Mouse (Mus musculus): ENCODE results near the gene C1qtnf3. TPM values are rescaled to one million over a fixed set of nuclear protein-coding genes. Genes with fewer than 3 reads are reported as not detected.

The C1qtnf3 gene
- total RNA-seq (2021): 1.5 and 2.1 TPM in 2 replicates
- long read RNA-seq, experiment 1: 0 reads
- long read RNA-seq, experiment 2: 0 reads

GRCm38 (mm10) chr15:10951951-10952759, at the start of gene C1qtnf3:
C1qtnf3 (plus strand) TSS chr15:10952332.
- DNase-seq: no peak

- no peak for DNase-seq
Observed at GRCm38 (mm10) chr15:10902360-10902759, 49.8 kb upstream of the C1qtnf3 start.

DNA sequence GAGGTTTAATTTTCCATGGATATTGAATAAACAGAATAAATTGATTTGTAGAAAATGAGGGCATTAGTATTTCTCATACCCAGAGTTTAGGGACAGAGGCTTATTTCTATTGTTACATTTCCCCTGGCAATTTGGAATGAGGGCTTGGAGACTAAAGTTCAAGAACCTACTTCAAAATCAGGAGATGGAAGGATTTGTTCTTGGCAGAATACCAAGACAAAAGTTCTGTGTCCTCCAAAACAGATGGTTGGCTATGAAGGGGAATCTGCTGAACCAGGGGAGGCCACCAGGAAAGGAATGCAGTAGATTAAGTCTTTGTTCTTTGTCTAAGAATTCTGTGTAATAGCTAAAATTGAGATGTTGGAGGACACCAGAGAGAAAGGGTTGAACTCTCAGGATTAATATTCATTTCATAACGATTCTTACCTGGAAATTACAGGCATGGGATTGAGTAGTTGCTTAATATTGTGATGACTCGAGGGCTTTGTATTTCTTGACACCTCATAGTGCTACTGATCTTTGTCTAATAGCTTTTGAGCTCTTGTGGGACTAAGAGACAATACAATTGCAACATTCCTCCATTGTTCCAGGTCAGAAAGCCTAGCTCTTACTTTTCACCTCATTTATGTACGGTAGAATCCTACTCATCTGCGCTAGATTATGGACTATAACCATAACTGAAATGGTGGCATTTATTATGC, 35.4 kb upstream of the C1qtnf3 start:
- no peak for DNase-seq

- DNase-seq: no peak
Observed at GRCm38 (mm10) chr15:10917312-10917660, 34.8 kb upstream of the C1qtnf3 start.

- no peak for DNase-seq
Observed at GRCm38 (mm10) chr15:10920212-10920611, 31.9 kb upstream of the C1qtnf3 start.

DNA sequence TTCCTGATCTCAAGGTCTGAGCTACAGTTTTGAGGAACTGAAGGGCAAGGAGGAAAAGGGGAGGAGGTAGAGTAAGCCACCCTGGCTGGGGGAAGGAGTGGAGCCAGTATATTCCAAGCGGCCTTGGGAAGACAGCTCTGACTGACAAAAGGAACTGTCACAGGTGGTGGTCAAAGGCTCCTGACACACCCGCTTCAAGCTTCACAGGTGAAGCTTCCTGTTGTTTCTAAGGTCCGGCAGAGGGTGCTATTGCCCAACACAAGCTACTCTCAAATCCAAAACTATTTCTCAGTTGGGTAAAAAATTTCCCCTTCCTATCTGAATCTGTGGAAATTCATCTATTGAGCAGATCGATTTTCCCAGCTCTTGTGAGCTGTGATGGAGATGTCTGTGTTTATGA, 31.1 kb upstream of the C1qtnf3 start:
- no peak for DNase-seq

DNA sequence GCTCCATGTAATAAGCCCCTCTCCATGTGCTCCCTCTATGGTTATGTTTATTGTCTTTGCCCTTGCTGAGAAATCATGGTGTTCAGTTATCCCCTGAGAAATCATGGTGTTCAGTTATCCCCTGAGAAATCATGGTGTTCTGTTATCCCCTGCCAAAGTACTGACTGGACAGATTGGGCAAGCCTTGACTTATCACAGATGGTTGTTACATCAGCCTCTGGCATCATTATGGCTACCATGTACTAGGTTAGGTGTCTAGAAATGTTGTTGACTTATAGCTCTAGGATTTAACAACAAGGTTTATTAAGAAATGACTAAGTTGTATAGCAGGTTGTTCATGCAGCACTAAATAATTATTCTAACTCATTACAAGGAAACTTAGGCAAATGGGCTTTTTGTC, 30.1 kb upstream of the C1qtnf3 start:
- no peak for DNase-seq

- DNase-seq: no peak
Observed at GRCm38 (mm10) chr15:10922570-10922969, 29.6 kb upstream of the C1qtnf3 start.

- DNase-seq: no peak
Observed at GRCm38 (mm10) chr15:10923076-10923995, 28.8 kb upstream of the C1qtnf3 start.

DNA sequence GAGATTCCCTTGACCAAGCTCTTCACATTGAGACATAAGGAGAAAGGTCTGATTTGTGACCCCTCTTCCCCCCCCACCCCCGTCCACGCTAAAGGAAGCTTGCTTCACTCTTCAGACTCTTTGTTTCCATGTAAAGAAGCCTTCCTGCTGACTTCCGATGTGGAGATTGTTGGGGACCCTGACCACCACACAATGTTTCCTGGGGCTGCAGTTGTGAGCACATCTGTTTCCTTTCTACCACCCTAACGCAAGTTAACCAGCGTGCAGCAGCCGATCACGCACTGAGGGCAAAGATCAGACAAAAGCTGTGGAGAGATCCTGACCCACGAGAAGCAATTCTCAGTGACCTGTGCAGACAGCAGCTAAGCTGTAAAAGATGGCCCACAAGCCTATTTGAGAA, 24.8 kb upstream of the C1qtnf3 start:
- no peak for DNase-seq

GRCm38 (mm10) chr15:10928633-10929270, 23.4 kb upstream of the C1qtnf3 start:
- no peak for DNase-seq

GRCm38 (mm10) chr15:10933930-10934329, 18.2 kb upstream of the C1qtnf3 start:
- DNase-seq: no peak

GRCm38 (mm10) chr15:10940148-10941108, 11.7 kb upstream of the C1qtnf3 start:
- no peak for DNase-seq

DNA sequence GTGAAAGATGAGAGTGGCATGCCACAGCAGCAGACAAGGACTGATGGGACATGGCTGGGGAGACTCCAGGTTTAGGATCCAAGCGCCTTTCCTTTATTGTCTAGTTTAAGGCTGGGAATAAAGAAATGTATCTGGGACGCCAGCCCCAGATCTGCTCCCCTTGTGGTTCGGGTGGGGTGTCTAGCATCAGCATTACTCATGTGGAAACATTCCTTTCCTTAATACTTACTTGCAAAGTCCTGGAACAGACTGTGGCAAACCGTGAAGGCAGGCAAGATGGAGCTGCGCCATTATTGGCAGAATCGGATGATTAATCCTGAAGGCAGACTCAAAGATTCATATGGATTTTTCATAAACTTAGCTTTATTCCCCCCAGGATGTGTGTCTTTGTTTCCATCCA, 10.2 kb upstream of the C1qtnf3 start:
- no peak for DNase-seq

DNA sequence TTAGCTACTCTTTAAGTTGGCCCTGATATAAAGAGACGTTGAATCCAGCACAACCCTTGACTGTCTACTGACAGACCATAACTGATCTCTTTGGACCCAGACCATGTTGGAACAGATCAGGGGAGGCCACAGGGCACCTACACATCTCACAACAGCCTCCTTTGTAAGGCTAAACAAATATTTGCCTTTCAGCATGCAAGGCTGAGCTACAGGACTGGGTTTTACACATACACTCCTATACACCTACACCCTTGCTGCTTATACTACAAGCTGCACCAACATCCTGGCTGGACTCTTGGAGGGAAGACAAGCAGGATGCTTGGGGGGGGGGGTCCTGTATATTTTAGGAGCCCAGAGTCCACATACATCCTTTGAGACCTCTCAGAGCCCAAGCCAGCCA, 4.3 kb upstream of the C1qtnf3 start:
- DNase-seq: no peak

GRCm38 (mm10) chr15:10952760-10953305, 701 bp downstream of the C1qtnf3 start:
- DNase-seq: no peak

GRCm38 (mm10) chr15:10953465-10953864, 1.3 kb downstream of the C1qtnf3 start:
- no peak for DNase-seq

GRCm38 (mm10) chr15:10954381-10955016, 2.4 kb downstream of the C1qtnf3 start:
- no peak for DNase-seq

- no peak for DNase-seq
Observed at GRCm38 (mm10) chr15:10955156-10955555, 3.0 kb downstream of the C1qtnf3 start.

DNA sequence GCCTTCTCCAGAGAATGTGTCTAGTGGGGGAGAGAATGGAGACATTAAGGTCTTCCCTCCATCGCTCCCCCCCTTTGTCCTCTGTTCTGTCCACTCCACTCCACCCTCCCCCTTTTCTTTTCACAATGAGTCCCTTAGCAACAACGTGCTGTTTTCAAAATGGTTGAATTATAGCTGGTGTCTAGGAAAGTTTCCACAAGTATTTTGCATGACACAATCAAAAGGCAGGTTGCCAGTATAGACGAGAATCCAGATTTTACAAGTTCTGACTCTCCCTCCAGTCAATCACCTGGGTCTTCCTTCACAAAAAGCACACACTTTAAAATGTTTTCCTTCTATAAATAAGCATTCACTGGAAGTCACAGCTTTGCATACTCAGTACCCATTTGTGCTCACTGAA, 4.6 kb downstream of the C1qtnf3 start:
- no peak for DNase-seq
